Mouse (Mus musculus) heart, embryonic 16.5 days (tissue): Measurements from ENCODE around the gene Grm5. TPM values are rescaled to one million over a fixed set of nuclear protein-coding genes. Genes with fewer than 3 reads are reported as not detected.

Experiments
- ATAC-seq: fragments of 200-750 bp; cut with Nextera tagmentation; replicated peaks from 2 replicates; pipeline ENCODE4 v1.8.0; 2017; ENCODE audit warnings: moderate number of reproducible peaks; ENCODE audit not compliant: insufficient read depth, low FRiP score; ENCODE audit errors: extremely low read depth
- H3K27ac ChIP-seq: fragments of 300-500 bp; sonication (generic); 2 replicates; pipeline ENCODE4 v1.5.1; 2014; ENCODE audit warnings: mild to moderate bottlenecking, low read length, control low read depth, moderate library complexity
- H3K27me3 ChIP-seq: fragments of 300-500 bp; sonication (generic); 2 replicates; pipeline ENCODE4 v1.6.1; 2014; ENCODE audit warnings: low read length, mixed read lengths; ENCODE audit not compliant: control insufficient read depth, insufficient read depth
- H3K36me3 ChIP-seq: fragments of 300-500 bp; sonication (generic); 2 replicates; pipeline ENCODE4 v1.6.1; 2014; ENCODE audit not compliant: control insufficient read depth, insufficient read depth
- H3K4me1 ChIP-seq: fragments of 300-500 bp; sonication (generic); 2 replicates; pipeline ENCODE4 v1.6.1; 2014; ENCODE audit warnings: low read length, mixed read lengths; ENCODE audit not compliant: control insufficient read depth, insufficient read depth
- H3K4me2 ChIP-seq: fragments of 300-500 bp; sonication (generic); 2 replicates; pipeline ENCODE4 v1.6.1; 2014; ENCODE audit warnings: low read depth, mild to moderate bottlenecking, control low read depth, low read length
- H3K4me3 ChIP-seq: fragments of 300-500 bp; sonication (generic); 2 replicates; pipeline ENCODE4 v1.5.1; 2014; ENCODE audit warnings: mild to moderate bottlenecking, control low read depth, low read length
- H3K9ac ChIP-seq: fragments of 300-500 bp; sonication (generic); 2 replicates; pipeline ENCODE4 v1.6.1; 2014; ENCODE audit warnings: low read length, control low read depth
- H3K9me3 ChIP-seq: fragments of 300-500 bp; sonication (generic); replicated peaks from 2 replicates; pipeline ENCODE4 v1.6.1; 2016; ENCODE audit warnings: low read length; ENCODE audit not compliant: control insufficient read depth
- WGBS: fragments of 180-500 bp; shearing (Covaris S2); extraction: QIAGEN DNeasy Blood & Tissue Kit; methylation state at CpG from one replicate; pipeline ENCODE4 v1.1.7; 2014; 5-methylcytosine and 5-hydroxymethylcytosine counted together
- polyA plus RNA-seq: library from polyadenylated mRNA; unstranded; fragments of >200 nt; fragmentation: Nextera tagmentation; extraction: Ambion mirVana; gene quantifications from 2 replicates; pipeline ENCODE4 v1.2.1, GENCODE M21; 2015

Gene Grm5
- polyA plus RNA-seq, 1 experiment from 2014 or later: not detected

GRCm38 (mm10) chr7:87793896-87794295 lies 209.9 kb downstream of the Grm5 start:
- Histone ChIP-seq H3K4me1 (no peaks in the 10 kb centered on the region), H3K4me3 (no peak overlapping the region), H3K9ac (no peak overlapping the region), H3K4me2 (no peak overlapping the region), H3K36me3 (no peaks in the 10 kb centered on the region), H3K27ac (no peak overlapping the region), H3K27me3 (no peaks in the 10 kb centered on the region), H3K9me3 (no peaks in the 10 kb centered on the region)
- 71% methylated on average over 4 of the region's 4 CpGs for WGBS
- ATAC-seq: no peak

- no peak for ATAC-seq
- no peak overlapping the region for H3K27ac ChIP-seq
- H3K9me3 ChIP-seq: no peaks in the 10 kb centered on the region
- no peaks in the 10 kb centered on the region for H3K36me3 ChIP-seq
- no peak overlapping the region for H3K4me3 ChIP-seq
- no peaks in the 10 kb centered on the region for H3K4me1 ChIP-seq
- no peak overlapping the region for H3K4me2 ChIP-seq
- 50% methylated on average over 1 of the region's 1 CpGs for WGBS
- no peaks in the 10 kb centered on the region for H3K27me3 ChIP-seq
- no peak overlapping the region for H3K9ac ChIP-seq
Measured at GRCm38 (mm10) chr7:87824898-87825297, 240.9 kb downstream of the Grm5 start.

- Histone ChIP-seq H3K9me3 (no peaks in the 10 kb centered on the region), H3K4me1 (no peaks in the 10 kb centered on the region), H3K4me2 (no peak overlapping the region), H3K27ac (no peak overlapping the region), H3K27me3 (no peaks in the 10 kb centered on the region), H3K4me3 (no peak overlapping the region), H3K36me3 (no peaks in the 10 kb centered on the region), H3K9ac (no peak overlapping the region)
- 62% methylated on average over 4 of the region's 4 CpGs for WGBS
- ATAC-seq: no peak
Measured at GRCm38 (mm10) chr7:87834669-87835068, 250.7 kb downstream of the Grm5 start.

- no peak overlapping the region for H3K4me3 ChIP-seq
- H3K27me3 ChIP-seq: no peaks in the 10 kb centered on the region
- H3K9ac ChIP-seq: no peak overlapping the region
- H3K4me2 ChIP-seq: no peak overlapping the region
- no peaks in the 10 kb centered on the region for H3K36me3 ChIP-seq
- no peak for ATAC-seq
- no peaks in the 10 kb centered on the region for H3K4me1 ChIP-seq
- WGBS: 64% methylated on average over 1 of the region's 1 CpGs
- no peaks in the 10 kb centered on the region for H3K9me3 ChIP-seq
- H3K27ac ChIP-seq: no peak overlapping the region
Measured at GRCm38 (mm10) chr7:87838579-87838978, 254.6 kb downstream of the Grm5 start.

- no peak overlapping the region for H3K9ac ChIP-seq
- no peaks in the 10 kb centered on the region for H3K36me3 ChIP-seq
- H3K9me3 ChIP-seq: no peaks in the 10 kb centered on the region
- H3K4me2 ChIP-seq: no peak overlapping the region
- no peaks in the 10 kb centered on the region for H3K4me1 ChIP-seq
- no peak overlapping the region for H3K27ac ChIP-seq
- no peak for ATAC-seq
- H3K27me3 ChIP-seq: no peaks in the 10 kb centered on the region
- no peak overlapping the region for H3K4me3 ChIP-seq
Measured at GRCm38 (mm10) chr7:87843496-87843895, 259.5 kb downstream of the Grm5 start.

GRCm38 (mm10) chr7:87846082-87846481 lies 262.1 kb downstream of the Grm5 start:
- H3K4me1 ChIP-seq: no peaks in the 10 kb centered on the region
- no peak for ATAC-seq
- H3K4me3 ChIP-seq: no peak overlapping the region
- no peaks in the 10 kb centered on the region for H3K27me3 ChIP-seq
- H3K27ac ChIP-seq: no peak overlapping the region
- H3K9me3 ChIP-seq: no peaks in the 10 kb centered on the region
- no peak overlapping the region for H3K4me2 ChIP-seq
- no peaks in the 10 kb centered on the region for H3K36me3 ChIP-seq
- H3K9ac ChIP-seq: no peak overlapping the region

GRCm38 (mm10) chr7:87925956-87926355 lies 342.0 kb downstream of the Grm5 start:
- Histone ChIP-seq H3K9ac (no peak overlapping the region), H3K9me3 (no peaks in the 10 kb centered on the region), H3K27me3 (no peaks in the 10 kb centered on the region), H3K4me2 (no peak overlapping the region), H3K27ac (no peak overlapping the region), H3K4me3 (no peak overlapping the region), H3K4me1 (no peaks in the 10 kb centered on the region), H3K36me3 (no peaks in the 10 kb centered on the region)
- ATAC-seq: no peak
- WGBS: 60% methylated on average over 5 of the region's 5 CpGs

GRCm38 (mm10) chr7:87937415-87937814 lies 353.4 kb downstream of the Grm5 start:
- H3K9ac ChIP-seq: no peak overlapping the region
- H3K27ac ChIP-seq: no peak overlapping the region
- 63% methylated on average over 1 of the region's 1 CpGs for WGBS
- no peaks in the 10 kb centered on the region for H3K27me3 ChIP-seq
- no peaks in the 10 kb centered on the region for H3K36me3 ChIP-seq
- ATAC-seq: no peak
- H3K4me3 ChIP-seq: no peak overlapping the region
- H3K4me1 ChIP-seq: no peaks in the 10 kb centered on the region
- no peak overlapping the region for H3K4me2 ChIP-seq
- H3K9me3 ChIP-seq: no peaks in the 10 kb centered on the region

GRCm38 (mm10) chr7:87938265-87938664 lies 354.3 kb downstream of the Grm5 start:
- H3K9me3 ChIP-seq: no peaks in the 10 kb centered on the region
- H3K4me1 ChIP-seq: no peaks in the 10 kb centered on the region
- H3K27ac ChIP-seq: no peak overlapping the region
- H3K27me3 ChIP-seq: no peaks in the 10 kb centered on the region
- 21% methylated on average over 5 of the region's 5 CpGs for WGBS
- no peak overlapping the region for H3K4me2 ChIP-seq
- ATAC-seq: no peak
- H3K9ac ChIP-seq: no peak overlapping the region
- no peaks in the 10 kb centered on the region for H3K36me3 ChIP-seq
- H3K4me3 ChIP-seq: no peak overlapping the region

- WGBS: 79% methylated on average over 1 of the region's 1 CpGs
- ATAC-seq: no peak
- H3K4me1 ChIP-seq: no peaks in the 10 kb centered on the region
- no peak overlapping the region for H3K9ac ChIP-seq
- H3K27me3 ChIP-seq: no peaks in the 10 kb centered on the region
- no peaks in the 10 kb centered on the region for H3K9me3 ChIP-seq
- no peak overlapping the region for H3K4me2 ChIP-seq
- no peak overlapping the region for H3K4me3 ChIP-seq
- H3K27ac ChIP-seq: no peak overlapping the region
- no peaks in the 10 kb centered on the region for H3K36me3 ChIP-seq
Measured at GRCm38 (mm10) chr7:87950205-87950604, 366.2 kb downstream of the Grm5 start.
